Comparison of ENCODE assay signal across 8 mouse cellular contexts in genomic region chr14:31188771-31189181, GRCm38 (mm10). TPM values are rescaled to one million over a fixed set of nuclear protein-coding genes. Genes with fewer than 3 reads are reported as not detected.
DNase-seq lines count a peak whose midpoint lies in the region; ATAC-seq and TF ChIP-seq lines count a peak whose summit lies in the region.
"Had no signal": no experiment of that assay in that cellular context is flagged by ENCODE, and none has a peak within 500 bp of the region (broad histone marks: within the 10 kb centered on the region; RNA-seq: fewer than 3 reads in every experiment).

No protein-coding gene starts in this region.

- 80% methylated on average over 6 of the region's 6 CpGs for WGBS in kidney, embryonic 15.5 days
- WGBS in forebrain, embryonic 12.5 days, result 65% methylated on average over 6 of the region's 6 CpGs

- peaks cover 4% of the 10 kb centered on the region; the same call in 1 of the 2 replicates for H3K4me1 ChIP-seq in kidney, embryonic 15.5 days
- H3K4me1 ChIP-seq in forebrain, embryonic 12.5 days, result peaks cover 12% of the 10 kb centered on the region; the same call in 1 of the 2 replicates
- H3K4me1 ChIP-seq: limb, embryonic 12.5 days had no signal

- peak overlapping the region; percentile 56; the same call in 1 of the 2 replicates for H3K27ac ChIP-seq in layer of hippocampus, adult 2 months
- H3K27ac ChIP-seq in kidney, embryonic 15.5 days, result no peak overlapping the region
- H3K27ac ChIP-seq in forebrain, embryonic 12.5 days, result no peak overlapping the region
- H3K27ac ChIP-seq: limb, embryonic 12.5 days had no signal

- ATAC-seq in kidney, embryonic 15.5 days (replicated peaks; ENCODE audit: low FRiP score), result no peak
- no peak for ATAC-seq in forebrain, embryonic 12.5 days (ENCODE audit: low FRiP score)

- H3K4me3 ChIP-seq in layer of hippocampus, adult 2 months, result no peak overlapping the region
- H3K4me3 ChIP-seq in kidney, embryonic 15.5 days (replicated peaks), result no peak overlapping the region
- H3K4me3 ChIP-seq in forebrain, embryonic 12.5 days (replicated peaks), result no peak overlapping the region
- H3K4me3 ChIP-seq: limb, embryonic 12.5 days had no signal

- H3K27me3 ChIP-seq in kidney, embryonic 15.5 days, result no peaks in the 10 kb centered on the region
- H3K27me3 ChIP-seq in forebrain, embryonic 12.5 days, result no peaks in the 10 kb centered on the region
- H3K27me3 ChIP-seq: limb, embryonic 12.5 days had no signal

- H3K9ac ChIP-seq in kidney, embryonic 15.5 days, result no peak overlapping the region
- no peak overlapping the region for H3K9ac ChIP-seq in forebrain, embryonic 12.5 days
- H3K9ac ChIP-seq: limb, embryonic 12.5 days had no signal

- no peak for TF ChIP-seq CTCF in layer of hippocampus, adult 2 months (conservative IDR thresholded peaks at IDR 0.05)

- no peaks in the 10 kb centered on the region for H3K9me3 ChIP-seq in kidney, embryonic 15.5 days (replicated peaks)
- no peaks in the 10 kb centered on the region for H3K9me3 ChIP-seq in forebrain, embryonic 12.5 days
- H3K9me3 ChIP-seq: limb, embryonic 12.5 days had no signal

- no peak for DNase-seq in layer of hippocampus, adult 2 months (ENCODE audit: low spot score in 2 of 2)
- no peak for DNase-seq in layer of hippocampus, postnatal 36 days
- peak; percentile 47 for DNase-seq in embryo, embryonic 10.5 days (ENCODE audit: low spot score)
- DNase-seq in lung, postnatal 14 days, result peak; percentile 41
- DNase-seq in skeletal muscle tissue, adult 2 months (ENCODE audit: low read depth, low spot score), result peak; percentile 65

- H3K36me3 ChIP-seq in kidney, embryonic 15.5 days, result peaks cover 100% of the 10 kb centered on the region
- H3K36me3 ChIP-seq in forebrain, embryonic 12.5 days (replicated peaks), result peaks cover 99% of the 10 kb centered on the region

- no peak overlapping the region for H3K4me2 ChIP-seq in kidney, embryonic 15.5 days
- no peak overlapping the region for H3K4me2 ChIP-seq in forebrain, embryonic 12.5 days
- H3K4me2 ChIP-seq: limb, embryonic 12.5 days had no signal

RNA-seq across cellular contexts. Expression of gene Tnnc1, which starts 19.3 kb away (rescaled TPM):
- total RNA-seq in layer of hippocampus, adult 2 months (2021), result 1 to 10 TPM; 2.4 to 2.9 TPM
- 1 to 10 TPM; 3.8 to 4.4 TPM for total RNA-seq in layer of hippocampus, postnatal 36 days (2021)
- 19.5 and 33.2 TPM in 2 replicates for polyA plus RNA-seq in kidney, embryonic 15.5 days (2015; fragmentation: Nextera tagmentation; extraction: Ambion mirVana)
- polyA plus RNA-seq in forebrain, embryonic 12.5 days (2016; fragmentation: Nextera tagmentation; extraction: Ambion mirVana), result 1.6 and 2.1 TPM in 2 replicates

RNA-seq across cellular contexts. Expression of gene Stab1, which starts 20.3 kb away (rescaled TPM):
- total RNA-seq in layer of hippocampus, adult 2 months (2021), result 10 to 100 TPM; 23.2 TPM
- 10 to 100 TPM; 16.6 to 24.0 TPM for total RNA-seq in layer of hippocampus, postnatal 36 days (2021)
- polyA plus RNA-seq in kidney, embryonic 15.5 days (2015; fragmentation: Nextera tagmentation; extraction: Ambion mirVana), result 32.6 and 40.6 TPM in 2 replicates
- polyA plus RNA-seq in forebrain, embryonic 12.5 days (2016; fragmentation: Nextera tagmentation; extraction: Ambion mirVana), result 23.1 and 26.1 TPM in 2 replicates

RNA-seq across cellular contexts. Expression of gene Nisch, which starts 28.0 kb away (rescaled TPM):
- 100 to 1,000 TPM; 472 to 491 TPM for total RNA-seq in layer of hippocampus, adult 2 months (2021)
- total RNA-seq in layer of hippocampus, postnatal 36 days (2021), result 100 to 1,000 TPM; 458 to 488 TPM
- polyA plus RNA-seq in kidney, embryonic 15.5 days (2015; fragmentation: Nextera tagmentation; extraction: Ambion mirVana), result 351 and 428 TPM in 2 replicates
- polyA plus RNA-seq in forebrain, embryonic 12.5 days (2016; fragmentation: Nextera tagmentation; extraction: Ambion mirVana), result 439 and 446 TPM in 2 replicates

RNA-seq across cellular contexts. Expression of gene Sema3g, which starts 28.9 kb away (rescaled TPM):
- total RNA-seq in layer of hippocampus, adult 2 months (2021), result 1 to 10 TPM; 5.0 to 6.1 TPM
- total RNA-seq in layer of hippocampus, postnatal 36 days (2021), result 1 to 10 TPM; 4.5 to 4.9 TPM
- 3.7 and 3.8 TPM in 2 replicates for polyA plus RNA-seq in kidney, embryonic 15.5 days (2015; fragmentation: Nextera tagmentation; extraction: Ambion mirVana)
- 0.86 and 0.93 TPM in 2 replicates for polyA plus RNA-seq in forebrain, embryonic 12.5 days (2016; fragmentation: Nextera tagmentation; extraction: Ambion mirVana)

RNA-seq across cellular contexts. Expression of gene Nt5dc2, which starts 57.9 kb away (rescaled TPM):
- total RNA-seq in layer of hippocampus, adult 2 months (2021), result 10 to 100 TPM; 12.6 to 13.4 TPM
- 10 to 100 TPM; 12.4 to 13.6 TPM for total RNA-seq in layer of hippocampus, postnatal 36 days (2021)
- polyA plus RNA-seq in kidney, embryonic 15.5 days (2015; fragmentation: Nextera tagmentation; extraction: Ambion mirVana), result 373 and 384 TPM in 2 replicates
- polyA plus RNA-seq in forebrain, embryonic 12.5 days (2016; fragmentation: Nextera tagmentation; extraction: Ambion mirVana), result 406 and 410 TPM in 2 replicates

Comparison
In these comparisons a context has a peak if more than half of its experiments do, and no peak if none do; other contexts are left out.
1. DNase-seq: peak in embryo, embryonic 10.5 days (single experiment), lung, postnatal 14 days (single experiment) and skeletal muscle tissue, adult 2 months (single experiment); none in layer of hippocampus, adult 2 months (0 of 2) and layer of hippocampus, postnatal 36 days (0 of 2).